Mouse (Mus musculus): ENCODE measurements around the gene Ncam2.

GRCm38 (mm10) chr16:81374234-81374633 lies 173.7 kb downstream of the Ncam2 start:
- TF ChIP-seq CTCF (conservative IDR thresholded peaks at IDR 0.05; ENCODE audit: low read length) = no peak
- TF ChIP-seq NANOG (IDR thresholded peaks at IDR 0.05; ENCODE audit: borderline replicate concordance, low read length) = no peak
- no peak for TF ChIP-seq POU5F1 (IDR thresholded peaks at IDR 0.05; ENCODE audit: borderline replicate concordance, low read length)

Data from E14TG2a.4 (cell line).